Mouse (Mus musculus) heart, adult 2 months (tissue): ENCODE data around the gene Tlr6.

Experiments used
- CTCF ChIP-seq: fragments of 200-600 bp; IDR thresholded peaks from 2 replicates; pipeline ENCODE4 v1.8.1; 2022; ENCODE audit warnings: antibody characterized with exemption, mild to moderate bottlenecking, moderate library complexity
- POLR2A ChIP-seq: fragments of 200-500 bp; IDR thresholded peaks from 2 replicates; pipeline ENCODE4 v1.6.1; 2011; ENCODE audit warnings: mild to moderate bottlenecking, low read depth, low read length, control low read depth; ENCODE audit not compliant: insufficient read depth

GRCm38 (mm10) chr5:64960857-64961391 is 1.0 kb upstream of the Tlr6 start:
- TF ChIP-seq POLR2A: no peak
- TF ChIP-seq CTCF: no peak
